Mouse (Mus musculus) adrenal gland, postnatal 10 days (tissue): ENCODE data around the gene Rint1. TPM values are rescaled to one million over a fixed set of nuclear protein-coding genes. Genes with fewer than 3 reads are reported as not detected.
A peak's percentile ranks its signal among the peaks of the same experiment; 100 is the strongest.
"Not testable (repeated sequence)": the region's sequence is repeated elsewhere in the genome, so short reads cannot be mapped to it uniquely, and the experiment has no call there.

Experiments used
- DNase-seq: peaks from one replicate; pipeline ENCODE4 v3.0.0; 2021; ENCODE audit warnings: mixed read lengths
- total RNA-seq, 2 experiments: library from RNA; stranded (reverse); gene quantifications; 2 replicates each; pipeline ENCODE4 v1.2.3; 2021

Rint1 gene
- total RNA-seq, 2 experiments from 2014 or later, result 17.7 to 23.8 TPM

- peak; percentile 81 for DNase-seq
Measured at GRCm38 (mm10) chr5:23826321-23827004, 39.0 kb downstream of the Rint1 start.

GRCm38 (mm10) chr5:23830897-23831752, 43.6 kb downstream of the Rint1 start:
- peak; percentile 64 for DNase-seq

GRCm38 (mm10) chr5:23835691-23836090, 48.2 kb downstream of the Rint1 start:
- not testable (repeated sequence) for DNase-seq

GRCm38 (mm10) chr5:23838158-23838557, 50.6 kb downstream of the Rint1 start:
- DNase-seq, result no peak

- DNase-seq, result peak; percentile 98
Measured at GRCm38 (mm10) chr5:23843674-23844530, 56.4 kb downstream of the Rint1 start, which contains the start of gene Tomm7. TSS of gene Tomm7 (minus strand) at chr5:23844161.

- peak; percentile 56 for DNase-seq
Measured at GRCm38 (mm10) chr5:23844531-23844841, 57.0 kb downstream of the Rint1 start.

GRCm38 (mm10) chr5:23845141-23845540, 57.6 kb downstream of the Rint1 start:
- no peak for DNase-seq

- peak; percentile 97 for DNase-seq
Measured at GRCm38 (mm10) chr5:23850345-23851159, 63.0 kb downstream of the Rint1 start.

- DNase-seq, result not testable (repeated sequence)
Measured at GRCm38 (mm10) chr5:23851160-23851555, 63.6 kb downstream of the Rint1 start.

- DNase-seq, result not testable (repeated sequence)
Measured at GRCm38 (mm10) chr5:23852916-23853315, 65.4 kb downstream of the Rint1 start.

- no peak for DNase-seq
Measured at GRCm38 (mm10) chr5:23855484-23855883, 68.0 kb downstream of the Rint1 start.

- no peak for DNase-seq
Measured at GRCm38 (mm10) chr5:23856164-23856563, 68.7 kb downstream of the Rint1 start.

- DNase-seq, result no peak
Measured at GRCm38 (mm10) chr5:23857189-23857588, 69.7 kb downstream of the Rint1 start.

GRCm38 (mm10) chr5:23858001-23858400, 70.5 kb downstream of the Rint1 start:
- no peak for DNase-seq

- no peak for DNase-seq
Measured at GRCm38 (mm10) chr5:23858643-23859042, 71.1 kb downstream of the Rint1 start.

GRCm38 (mm10) chr5:23859087-23859718, 71.7 kb downstream of the Rint1 start:
- no peak for DNase-seq

- no peak for DNase-seq
Measured at GRCm38 (mm10) chr5:23859896-23860295, 72.4 kb downstream of the Rint1 start.

GRCm38 (mm10) chr5:23861721-23862120, 74.2 kb downstream of the Rint1 start:
- no peak for DNase-seq

- peak; percentile 82 for DNase-seq
Measured at GRCm38 (mm10) chr5:23862291-23862690, 74.8 kb downstream of the Rint1 start.

- no peak for DNase-seq
Measured at GRCm38 (mm10) chr5:23863166-23864053, 75.9 kb downstream of the Rint1 start.
